Mouse (Mus musculus): ENCODE measurements around the gene Gdpd1.

Gene Gdpd1

DNA sequence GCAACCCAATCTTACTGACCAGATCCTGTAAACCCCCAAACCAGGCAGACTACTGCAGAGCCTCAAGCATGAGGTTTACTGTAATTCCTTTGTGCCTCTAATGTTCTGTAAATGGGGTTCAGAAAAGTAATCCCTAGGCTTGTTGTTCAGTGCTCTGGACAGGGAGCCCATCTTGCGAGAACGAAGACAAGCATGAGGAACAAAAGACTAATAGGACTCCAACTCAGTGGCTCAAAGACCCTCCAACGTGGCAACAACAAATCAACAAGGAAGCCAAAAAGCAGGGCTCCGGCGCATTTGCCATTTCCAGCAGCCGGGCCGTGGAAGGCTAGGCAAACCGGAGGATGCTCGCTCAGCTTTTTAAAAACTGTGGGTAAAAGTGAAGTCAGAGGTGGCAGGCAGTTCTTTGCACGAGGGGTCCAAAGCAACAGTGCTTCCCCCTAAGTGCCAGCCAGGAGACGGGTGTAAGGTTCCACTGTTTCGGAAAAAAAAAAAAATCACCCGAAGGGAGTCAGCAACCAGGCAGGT is 81.3 kb downstream of the Gdpd1 start:
- peak in 1 of 2 experiments; percentile 10 for DNase-seq (ENCODE audit: low spot score in 2 of 2)

DNA sequence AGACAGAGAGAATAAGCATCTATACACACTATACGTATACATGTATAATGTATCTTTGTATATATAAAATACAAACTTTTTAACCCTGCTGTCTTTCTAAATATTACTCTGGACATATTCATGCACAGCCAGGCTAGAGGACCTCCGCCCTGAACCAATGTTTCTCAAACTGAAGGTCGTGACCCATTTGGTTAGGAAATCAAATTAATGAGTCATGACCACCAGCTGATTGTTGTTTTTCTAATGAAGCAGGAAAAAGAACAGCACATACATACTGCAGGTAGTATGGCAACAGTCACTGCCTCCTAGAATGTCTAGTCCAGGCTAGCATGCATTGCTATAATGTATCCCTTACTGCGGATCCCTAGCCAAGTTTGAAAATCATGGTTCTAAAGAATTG is 82.6 kb downstream of the Gdpd1 start:
- DNase-seq (ENCODE audit: low spot score in 2 of 2), result no peak

DNA sequence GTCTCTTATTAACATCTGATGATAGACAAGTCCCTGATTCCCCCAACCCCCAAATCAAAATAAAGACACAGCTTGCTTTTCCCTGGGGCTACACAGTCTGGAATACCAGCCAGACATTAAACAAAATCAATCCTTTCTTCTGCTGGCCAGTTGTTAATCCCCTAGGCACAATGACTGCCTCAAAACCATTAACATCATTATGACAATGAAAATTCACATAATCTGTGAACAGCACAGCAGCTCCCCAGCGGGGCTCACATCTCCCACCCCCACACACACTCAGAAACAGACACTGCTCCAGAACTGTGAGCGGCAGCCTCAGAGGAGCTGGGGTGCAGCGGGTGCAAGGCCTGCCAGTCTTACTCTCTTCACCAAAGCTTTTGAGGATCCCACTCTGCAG is 83.6 kb downstream of the Gdpd1 start:
- DNase-seq (ENCODE audit: low spot score in 2 of 2), result no peak

- DNase-seq (ENCODE audit: low spot score in 2 of 2), result no peak
Observed at GRCm38 (mm10) chr11:86984990-86985389, 88.9 kb downstream of the Gdpd1 start.

Data from thymus, postnatal 10 days (tissue).